Mouse (Mus musculus): ENCODE data around the gene 1190002N15Rik.

- TF ChIP-seq CTCF (IDR thresholded peaks at IDR 0.05; ENCODE audit: low read depth, low read length) (no peak), EP300 (IDR thresholded peaks at IDR 0.05; ENCODE audit: insufficient read depth, low read depth, low read length) (0 out of 2 replicates have a peak, but pooled peaks have one; percentile 53), POLR2A (IDR thresholded peaks at IDR 0.05; ENCODE audit: insufficient read depth, low read length) (no peak)
Measured at GRCm38 (mm10) chr9:94538823-94539143, 902 bp upstream of the 1190002N15Rik start.

Data from ES-Bruce4 (cell line).